Mouse (Mus musculus) heart, embryonic 10.5 days (tissue): ENCODE measurements around the gene Cd5l. TPM values are rescaled to one million over a fixed set of nuclear protein-coding genes. Genes with fewer than 3 reads are reported as not detected.
"Not testable (repeated sequence)": the region's sequence is repeated elsewhere in the genome, so short reads cannot be mapped to it uniquely, and the experiment has no call there.

Experiments used
- DNase-seq: peaks from one replicate; pipeline ENCODE4 v3.0.0-alpha.2; 2017; ENCODE audit warnings: low spot score
- H3K27ac ChIP-seq: fragments of 300-500 bp; sonication (generic); 2 replicates; pipeline ENCODE4 v1.5.1; 2016; ENCODE audit warnings: mild to moderate bottlenecking
- H3K27me3 ChIP-seq: fragments of 300-500 bp; sonication (generic); 2 replicates; pipeline ENCODE4 v1.6.1; 2016; ENCODE audit warnings: mild to moderate bottlenecking; ENCODE audit not compliant: poor library complexity, insufficient read depth, severe bottlenecking
- H3K36me3 ChIP-seq: fragments of 300-500 bp; sonication (generic); 2 replicates; pipeline ENCODE4 v1.6.1; 2016; ENCODE audit warnings: mild to moderate bottlenecking, moderate library complexity
- H3K4me1 ChIP-seq: fragments of 300-500 bp; sonication (generic); 2 replicates; pipeline ENCODE4 v1.6.1; 2016; ENCODE audit warnings: mild to moderate bottlenecking
- H3K4me3 ChIP-seq: fragments of 300-500 bp; sonication (generic); 2 replicates; pipeline ENCODE4 v1.5.1; 2016; ENCODE audit warnings: mild to moderate bottlenecking, moderate library complexity
- H3K9me3 ChIP-seq: fragments of 300-500 bp; sonication (generic); 2 replicates; pipeline ENCODE4 v1.6.1; 2016; ENCODE audit warnings: mild to moderate bottlenecking, moderate library complexity
- WGBS: fragments of 180-500 bp; shearing (Covaris S2); methylation state at CpG from one replicate; pipeline ENCODE4 v1.1.7; 2016; 5-methylcytosine and 5-hydroxymethylcytosine counted together
- polyA plus RNA-seq: library from polyadenylated mRNA; unstranded; fragments of >200 nt; fragmentation: Nextera tagmentation; extraction: Ambion mirVana; gene quantifications from 2 replicates; pipeline ENCODE4 v1.2.1, GENCODE M21; 2016

Gene Cd5l
- polyA plus RNA-seq, 1 experiment from 2014 or later: not detected

GRCm38 (mm10) chr3:87377719-87378118, 20.0 kb downstream of the Cd5l start:
- Histone ChIP-seq H3K27ac (no peak overlapping the region), H3K9me3 (no peaks in the 10 kb centered on the region), H3K36me3 (no peaks in the 10 kb centered on the region), H3K27me3 (no peaks in the 10 kb centered on the region), H3K4me3 (no peak overlapping the region), H3K4me1 (0 out of 2 replicates have a peak, but pooled peaks cover 5% of the 10 kb centered on the region)
- 46% methylated on average over 6 of the region's 6 CpGs for WGBS
- peak; percentile 35 for DNase-seq

GRCm38 (mm10) chr3:87379641-87380315, 22.1 kb downstream of the Cd5l start:
- not testable (repeated sequence) for H3K36me3 ChIP-seq, H3K27me3 ChIP-seq, H3K4me1 ChIP-seq, H3K4me3 ChIP-seq, H3K9me3 ChIP-seq, H3K27ac ChIP-seq
- peak; percentile 58 for DNase-seq
- WGBS: 84% methylated on average over 2 of the region's 2 CpGs

- DNase-seq: peak; percentile 56
- Histone ChIP-seq H3K4me1 (0 out of 2 replicates have a peak, but pooled peaks cover 5% of the 10 kb centered on the region), H3K36me3 (no peaks in the 10 kb centered on the region), H3K9me3 (no peaks in the 10 kb centered on the region), H3K27me3 (peaks cover 3% of the 10 kb centered on the region; the same call in 1 of the 2 replicates), H3K27ac (no peak overlapping the region), H3K4me3 (no peak overlapping the region)
- WGBS: 63% methylated on average over 7 of the region's 7 CpGs
Observed at GRCm38 (mm10) chr3:87381806-87382712, 24.4 kb downstream of the Cd5l start.

GRCm38 (mm10) chr3:87383308-87383707, 25.6 kb downstream of the Cd5l start:
- H3K4me3 ChIP-seq: no peak overlapping the region
- DNase-seq: no peak
- no peaks in the 10 kb centered on the region for H3K4me1 ChIP-seq
- no peaks in the 10 kb centered on the region for H3K9me3 ChIP-seq
- H3K27ac ChIP-seq: no peak overlapping the region
- H3K36me3 ChIP-seq: no peaks in the 10 kb centered on the region
- WGBS: 90% methylated on average over 3 of the region's 3 CpGs
- peaks cover 3% of the 10 kb centered on the region; the same call in 1 of the 2 replicates for H3K27me3 ChIP-seq

GRCm38 (mm10) chr3:87385105-87385504, 27.4 kb downstream of the Cd5l start:
- H3K27ac ChIP-seq: no peak overlapping the region
- no peak overlapping the region for H3K4me3 ChIP-seq
- no peaks in the 10 kb centered on the region for H3K4me1 ChIP-seq
- H3K9me3 ChIP-seq: no peaks in the 10 kb centered on the region
- DNase-seq: no peak
- peaks cover 3% of the 10 kb centered on the region; the same call in 1 of the 2 replicates for H3K27me3 ChIP-seq
- H3K36me3 ChIP-seq: no peaks in the 10 kb centered on the region
- 81% methylated on average over 9 of the region's 9 CpGs for WGBS

GRCm38 (mm10) chr3:87390935-87391334, 33.3 kb downstream of the Cd5l start:
- peak; percentile 38 for DNase-seq
- Histone ChIP-seq H3K4me3 (no peak overlapping the region), H3K9me3 (no peaks in the 10 kb centered on the region), H3K27me3 (no peaks in the 10 kb centered on the region), H3K36me3 (no peaks in the 10 kb centered on the region), H3K4me1 (no peaks in the 10 kb centered on the region), H3K27ac (no peak overlapping the region)
- 83% methylated on average over 1 of the region's 1 CpGs for WGBS

GRCm38 (mm10) chr3:87398809-87399208, 41.1 kb downstream of the Cd5l start:
- Histone ChIP-seq H3K4me3 (no peak overlapping the region), H3K4me1 (no peaks in the 10 kb centered on the region), H3K27me3 (no peaks in the 10 kb centered on the region), H3K27ac (no peak overlapping the region), H3K36me3 (no peaks in the 10 kb centered on the region), H3K9me3 (no peaks in the 10 kb centered on the region)
- no peak for DNase-seq
- whole genome bisulfite sequencing: 66% methylated on average over 4 of the region's 4 CpGs

GRCm38 (mm10) chr3:87399906-87400305, 42.2 kb downstream of the Cd5l start:
- Histone ChIP-seq H3K27ac (no peak overlapping the region), H3K4me1 (no peaks in the 10 kb centered on the region), H3K4me3 (no peak overlapping the region), H3K27me3 (no peaks in the 10 kb centered on the region), H3K36me3 (no peaks in the 10 kb centered on the region), H3K9me3 (no peaks in the 10 kb centered on the region)
- WGBS: 75% methylated on average over 4 of the region's 4 CpGs
- DNase-seq: no peak

GRCm38 (mm10) chr3:87401321-87401720, 43.6 kb downstream of the Cd5l start:
- no peak for DNase-seq
- Histone ChIP-seq H3K9me3 (no peaks in the 10 kb centered on the region), H3K4me1 (no peaks in the 10 kb centered on the region), H3K27me3 (no peaks in the 10 kb centered on the region), H3K27ac (no peak overlapping the region), H3K36me3 (no peaks in the 10 kb centered on the region), H3K4me3 (no peak overlapping the region)
- WGBS: 50% methylated on average over 5 of the region's 5 CpGs

- DNase-seq: no peak
- Histone ChIP-seq H3K36me3 (no peaks in the 10 kb centered on the region), H3K4me3 (no peak overlapping the region), H3K27ac (no peak overlapping the region), H3K27me3 (no peaks in the 10 kb centered on the region), H3K4me1 (peaks cover 15% of the 10 kb centered on the region), H3K9me3 (no peaks in the 10 kb centered on the region)
- 21% methylated on average over 4 of the region's 4 CpGs for WGBS
Observed at GRCm38 (mm10) chr3:87408171-87408570, 50.5 kb downstream of the Cd5l start.

- no peak for DNase-seq
- Histone ChIP-seq H3K4me1 (peaks cover 15% of the 10 kb centered on the region), H3K36me3 (no peaks in the 10 kb centered on the region), H3K4me3 (no peak overlapping the region), H3K9me3 (no peaks in the 10 kb centered on the region), H3K27ac (no peak overlapping the region), H3K27me3 (no peaks in the 10 kb centered on the region)
- WGBS: 67% methylated on average over 4 of the region's 4 CpGs
Observed at GRCm38 (mm10) chr3:87409196-87409935, 51.7 kb downstream of the Cd5l start.

- Histone ChIP-seq H3K4me3 (no peak overlapping the region), H3K36me3 (no peaks in the 10 kb centered on the region), H3K9me3 (no peaks in the 10 kb centered on the region), H3K4me1 (peaks cover 15% of the 10 kb centered on the region), H3K27me3 (no peaks in the 10 kb centered on the region), H3K27ac (no peak overlapping the region)
- WGBS: 75% methylated on average over 6 of the region's 6 CpGs
- no peak for DNase-seq
Observed at GRCm38 (mm10) chr3:87410605-87411004, 52.9 kb downstream of the Cd5l start.

GRCm38 (mm10) chr3:87411150-87411549, 53.5 kb downstream of the Cd5l start:
- no peak for DNase-seq
- 11% methylated on average over 12 of the region's 12 CpGs for whole genome bisulfite sequencing
- no peaks in the 10 kb centered on the region for H3K36me3 ChIP-seq

More at GRCm38 (mm10) chr3:87411150-87411549, 53.5 kb downstream of the Cd5l start:
- Histone ChIP-seq H3K27ac (no peak overlapping the region), H3K4me1 (peaks cover 15% of the 10 kb centered on the region), H3K4me3 (no peak overlapping the region), H3K27me3 (no peaks in the 10 kb centered on the region), H3K9me3 (no peaks in the 10 kb centered on the region)
